Mouse (Mus musculus) retina, adult 2 months (tissue): ENCODE results near the gene Otop3.

Source experiments
- DNase-seq: peaks from one replicate; pipeline ENCODE4 v3.0.0-alpha.2; 2012; ENCODE audit warnings: low read depth, low spot score

Otop3 gene

DNA sequence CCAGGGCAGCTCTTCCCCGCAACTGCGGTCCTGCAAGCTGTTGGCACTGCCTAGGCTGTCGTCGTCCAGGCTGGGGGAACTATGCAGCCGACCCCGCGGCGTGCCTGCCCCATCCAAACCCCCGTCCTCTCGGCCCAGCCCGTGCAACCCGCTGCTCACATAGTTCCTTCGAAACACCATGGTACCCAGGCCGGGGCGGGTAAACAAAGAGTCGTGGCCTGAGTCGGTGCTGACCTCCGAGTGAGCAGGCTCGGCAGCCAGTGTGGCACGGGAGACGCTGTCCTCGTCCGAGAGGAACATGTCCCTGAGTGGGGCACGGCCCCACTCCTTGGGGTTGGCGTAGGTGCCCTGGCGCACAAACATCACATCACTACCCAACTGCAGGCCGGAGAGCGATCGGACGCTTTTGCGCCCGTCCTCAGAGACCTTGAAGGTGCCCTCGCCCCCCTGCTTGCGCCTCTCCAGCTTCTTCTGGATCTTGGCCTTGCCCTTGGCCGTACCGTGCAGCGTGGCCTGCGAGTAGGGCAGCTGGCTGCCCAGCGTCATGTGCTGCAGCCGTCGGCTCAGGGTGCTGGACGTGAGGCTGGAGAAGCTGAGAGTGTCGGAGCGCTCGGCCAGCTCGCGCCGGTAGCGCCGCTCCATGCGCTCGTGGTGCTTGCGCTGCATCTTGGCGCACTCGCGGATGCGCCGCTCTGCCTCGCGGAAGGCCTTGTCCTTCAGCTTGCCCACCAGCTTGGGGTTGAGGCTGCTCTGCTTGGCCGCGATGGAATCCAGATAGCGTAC, 16.1 kb upstream of the Otop3 start:
- DNase-seq, result no peak

GRCm38 (mm10) chr11:115319704-115320383, 14.7 kb upstream of the Otop3 start:
- DNase-seq, result no peak

DNA sequence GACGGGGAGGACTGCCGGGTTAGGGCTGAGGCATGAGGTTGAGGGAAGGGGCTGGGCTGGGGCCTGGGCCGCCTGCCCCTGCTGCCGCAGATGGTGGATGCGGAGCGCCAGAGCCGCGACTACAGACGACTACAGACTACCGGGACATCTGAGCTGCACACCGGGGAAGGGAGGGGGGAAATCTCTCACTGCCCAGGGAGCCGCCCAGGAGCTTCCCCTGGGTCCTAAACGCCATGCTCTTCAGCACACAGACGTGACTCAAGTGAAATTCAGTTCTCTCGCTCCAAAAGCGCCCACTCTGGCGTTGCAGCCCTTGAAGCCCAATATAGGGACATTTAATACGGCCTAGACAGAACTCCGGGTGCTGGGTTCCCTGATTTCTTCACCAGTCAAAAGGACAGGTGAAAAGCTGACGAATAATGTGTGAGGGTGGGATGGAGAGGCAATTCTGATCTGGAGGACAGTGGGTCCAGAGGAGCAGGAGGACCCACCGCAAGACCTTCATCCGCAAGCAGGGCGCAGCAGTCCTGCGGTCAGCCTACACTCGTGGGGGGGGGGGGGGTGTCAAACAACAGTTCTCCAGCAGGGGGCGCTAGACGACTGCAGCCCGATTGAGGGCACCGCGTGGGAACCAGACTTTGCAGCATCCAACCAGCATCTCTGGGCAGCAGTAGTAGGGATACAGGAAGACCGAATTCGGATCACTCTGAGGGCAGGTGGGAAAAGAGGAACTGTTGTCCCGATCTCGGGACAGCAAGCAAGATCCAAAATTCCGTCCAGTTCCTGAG, 12.4 kb upstream of the Otop3 start, which contains the start of gene Ush1g:
Gene Ush1g, minus strand, starts transcription at position 136 of the 788 bp plus-strand sequence.
- peak; percentile 45 for DNase-seq

GRCm38 (mm10) chr11:115323354-115323753, 11.2 kb upstream of the Otop3 start:
- DNase-seq, result no peak

DNA sequence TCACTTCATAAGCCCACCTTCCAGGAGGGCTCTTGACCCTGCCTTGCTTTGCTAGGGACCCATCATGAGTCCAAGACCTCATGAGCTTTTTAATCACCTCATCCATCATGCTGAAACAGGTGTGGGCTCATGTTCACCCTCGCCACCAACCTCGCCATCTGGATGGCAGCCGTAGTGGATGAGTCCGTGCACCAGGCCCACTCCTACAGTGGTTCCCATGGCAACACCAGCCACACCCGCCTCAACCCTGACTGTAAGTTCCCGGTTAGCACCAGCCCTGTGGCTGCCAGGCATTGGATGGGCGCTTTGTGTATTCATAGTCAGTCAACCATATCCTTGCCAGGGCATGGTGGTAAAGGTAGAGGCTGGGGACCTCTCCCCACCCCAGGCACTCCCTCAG, 7.8 kb upstream of the Otop3 start:
- no peak for DNase-seq

GRCm38 (mm10) chr11:115329339-115329738, 5.2 kb upstream of the Otop3 start:
- no peak for DNase-seq

- no peak for DNase-seq
Observed at GRCm38 (mm10) chr11:115335223-115335622, 692 bp downstream of the Otop3 start.

DNA sequence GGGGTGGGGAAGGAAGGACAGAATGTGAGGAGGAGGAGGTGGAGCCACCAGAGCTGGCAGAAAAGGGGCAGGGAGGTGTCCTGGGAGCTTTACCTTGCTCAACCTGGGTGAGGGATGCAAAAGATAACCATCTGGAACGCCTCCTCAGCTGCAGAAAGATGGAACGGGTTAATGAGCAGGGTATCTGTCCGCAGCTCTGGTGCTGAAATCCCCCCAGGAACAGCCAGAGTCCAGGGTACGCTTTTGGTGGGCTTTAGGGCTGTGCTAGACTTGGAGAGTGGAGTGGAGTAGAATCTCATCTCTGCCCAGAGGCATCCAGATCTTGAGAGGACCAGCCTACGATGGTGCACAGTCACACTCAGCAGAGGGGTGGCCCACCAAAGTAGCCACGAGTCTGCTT, 1.6 kb downstream of the Otop3 start:
- DNase-seq, result no peak

GRCm38 (mm10) chr11:115337350-115337749, 2.8 kb downstream of the Otop3 start:
- no peak for DNase-seq

DNA sequence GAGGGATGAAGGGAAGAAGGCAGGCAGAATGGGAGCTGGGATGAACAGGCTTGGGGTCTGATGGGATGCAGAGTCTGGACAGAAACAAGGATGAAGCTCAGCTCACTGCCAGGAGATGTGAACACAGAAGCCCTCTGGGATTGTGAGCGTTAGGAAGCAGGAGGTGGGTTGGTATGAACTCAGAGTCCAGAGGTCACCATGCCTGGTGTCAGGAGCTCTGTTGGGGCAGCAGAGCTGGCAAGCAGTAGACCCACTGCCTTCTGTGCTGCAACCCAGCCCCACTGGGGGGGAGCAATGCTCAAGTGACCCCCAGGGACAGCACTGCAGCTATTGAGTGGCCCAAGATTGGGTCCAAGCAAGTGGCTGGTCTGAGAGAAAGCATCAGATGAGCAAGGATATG, 3.3 kb downstream of the Otop3 start:
- DNase-seq, result no peak

DNA sequence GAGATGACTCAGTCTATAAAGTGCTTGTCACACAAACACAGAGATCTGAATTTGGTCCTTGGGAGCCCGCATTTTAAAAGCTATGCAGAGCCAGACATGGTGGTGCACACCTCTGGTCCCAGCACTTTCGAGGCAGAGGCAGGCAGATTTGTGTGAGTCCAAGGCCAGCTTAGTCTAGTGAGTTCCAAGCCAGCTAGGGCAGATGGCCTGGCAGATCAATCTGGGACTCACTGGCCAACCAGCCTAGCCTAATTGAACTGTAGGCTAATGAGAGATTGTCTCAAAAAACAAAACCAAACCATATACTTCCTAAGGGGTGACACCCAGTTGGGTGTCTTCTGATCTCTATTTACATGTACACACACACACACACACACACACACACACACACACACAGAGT, 6.7 kb downstream of the Otop3 start:
- no peak for DNase-seq

DNA sequence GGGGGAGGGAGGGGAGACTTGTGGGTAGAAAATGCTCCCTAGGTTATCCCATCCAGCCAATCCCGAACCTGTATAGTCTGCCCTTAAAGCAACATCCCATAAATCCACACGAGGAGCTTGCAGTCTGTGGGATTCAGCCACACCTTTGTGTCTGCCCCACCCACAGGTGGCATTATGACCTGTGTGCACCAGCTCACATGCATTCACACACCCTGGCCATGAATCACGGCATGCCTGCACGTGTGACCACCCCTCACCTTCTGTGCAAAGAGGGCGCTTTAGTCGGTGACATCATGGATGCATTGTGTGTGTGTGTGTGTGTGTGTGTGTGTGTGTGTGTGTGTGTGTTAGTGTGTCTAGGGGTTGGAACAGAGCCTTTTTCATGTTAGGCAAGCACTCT, 7.3 kb downstream of the Otop3 start:
- DNase-seq, result no peak

- no peak for DNase-seq
Observed at GRCm38 (mm10) chr11:115344967-115345366, 10.4 kb downstream of the Otop3 start.

- DNase-seq, result no peak
Observed at GRCm38 (mm10) chr11:115345515-115345914, 11.0 kb downstream of the Otop3 start.

- DNase-seq, result no peak
Observed at GRCm38 (mm10) chr11:115348681-115349248, 14.2 kb downstream of the Otop3 start.

DNA sequence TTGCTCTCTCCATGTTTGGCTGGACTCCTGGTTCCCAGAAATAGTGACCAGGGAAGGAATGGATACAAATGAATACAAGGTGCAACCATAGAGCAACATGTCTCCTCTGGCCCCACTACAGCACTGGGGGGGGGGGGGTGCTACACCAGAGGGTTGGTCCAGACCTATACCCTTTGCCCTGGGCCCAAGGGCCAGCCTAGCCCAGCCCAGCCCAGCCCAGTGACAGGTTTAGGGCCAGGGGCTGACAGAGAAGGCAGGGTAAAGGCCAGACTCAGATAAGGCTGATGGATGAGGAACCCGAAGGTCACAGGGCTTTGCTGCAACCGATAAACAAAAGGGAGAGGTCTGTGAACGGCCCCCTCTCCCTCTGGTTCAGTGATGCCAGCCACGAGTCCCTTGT, 15.4 kb downstream of the Otop3 start:
- DNase-seq, result no peak

DNA sequence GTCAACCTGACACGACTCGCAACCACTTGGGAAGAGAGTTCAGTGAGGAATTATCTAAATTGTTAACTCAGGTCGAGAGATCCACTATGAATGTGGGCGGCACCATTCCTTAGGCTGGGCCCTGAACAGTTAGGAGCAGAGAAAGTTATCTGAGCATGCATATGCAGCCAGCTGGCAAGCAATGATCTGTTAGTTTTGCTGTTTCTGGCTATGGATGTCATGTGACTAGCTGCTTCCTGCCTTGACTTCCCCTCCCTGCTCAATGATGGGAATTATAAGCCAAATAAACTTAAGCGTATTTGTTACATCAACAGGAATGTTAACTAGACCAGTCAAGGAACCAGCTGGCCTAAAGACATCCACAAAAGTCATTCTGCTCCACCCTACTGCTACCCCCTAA, 18.8 kb downstream of the Otop3 start:
- no peak for DNase-seq

GRCm38 (mm10) chr11:115354183-115354582, 19.7 kb downstream of the Otop3 start:
- peak; percentile 62 for DNase-seq

DNA sequence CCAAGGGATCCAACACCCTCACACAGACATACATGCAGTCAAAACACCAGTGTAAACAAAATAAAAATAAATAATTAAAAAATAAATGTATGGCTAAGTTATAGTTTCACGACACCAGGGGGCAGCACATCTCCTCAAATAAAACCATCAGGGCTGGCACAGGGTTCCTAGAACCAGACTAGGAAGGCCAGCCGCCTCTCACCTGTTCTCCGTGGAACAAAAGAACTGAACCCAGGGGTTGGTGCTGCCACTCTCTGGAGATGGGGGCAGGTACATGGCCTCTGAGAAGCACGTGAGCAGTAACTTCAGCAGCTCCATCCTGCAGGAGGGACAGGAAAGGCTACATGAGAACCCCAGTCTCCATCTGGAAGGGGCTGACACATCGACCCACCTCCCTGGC, 23.9 kb downstream of the Otop3 start:
- DNase-seq, result peak; percentile 59

- no peak for DNase-seq
Observed at GRCm38 (mm10) chr11:115359293-115359692, 24.8 kb downstream of the Otop3 start.

- DNase-seq, result no peak
Observed at GRCm38 (mm10) chr11:115359726-115360125, 25.2 kb downstream of the Otop3 start.

GRCm38 (mm10) chr11:115364136-115364535, 29.6 kb downstream of the Otop3 start:
- no peak for DNase-seq
